Mouse (Mus musculus) embryonic fibroblast, embryonic 13.5 days (primary cell): ENCODE measurements at regions not wholly inside any gene's neighbourhood (a gene's known extent, or its start where the extent isn't known, plus 50 kb on each side); places are given as distances from the start of the nearest gene placed in this dataset.

ENCODE experiments used
- CTCF ChIP-seq: IDR thresholded peaks from 2 replicates; pipeline ENCODE4 v1.5.1; 2011; ENCODE audit warnings: mild to moderate bottlenecking, control low read depth, low read length, moderate library complexity, borderline replicate concordance; ENCODE audit not compliant: insufficient read depth
- POLR2A ChIP-seq: IDR thresholded peaks from 2 replicates; pipeline ENCODE4 v1.6.1; 2011; ENCODE audit warnings: low read depth, mild to moderate bottlenecking, control low read depth, low read length, moderate library complexity

- TF ChIP-seq CTCF (no peak), POLR2A (no peak)
Observed at GRCm38 (mm10) chr13:69988319-69988718, 186.1 kb downstream of the Med10 start.
